Mouse (Mus musculus) heart, postnatal 0 days (tissue): ENCODE data around the gene Gm45844. TPM values are rescaled to one million over a fixed set of nuclear protein-coding genes. Genes with fewer than 3 reads are reported as not detected.
"Not testable (repeated sequence)": the region's sequence is repeated elsewhere in the genome, so short reads cannot be mapped to it uniquely, and the experiment has no call there.

Experiments
- ATAC-seq: fragments of 200-750 bp; cut with Nextera tagmentation; 2 replicates; pipeline ENCODE4 v1.8.0; 2017; ENCODE audit warnings: low read depth, moderate number of reproducible peaks, moderate library complexity; ENCODE audit not compliant: insufficient read depth
- DNase-seq: peaks from one replicate; pipeline ENCODE4 v3.0.0-alpha.2; 2016; ENCODE audit warnings: low spot score
- H3K27ac ChIP-seq: fragments of 300-500 bp; sonication (generic); 2 replicates; pipeline ENCODE4 v1.5.1; 2014; ENCODE audit warnings: low read depth, mild to moderate bottlenecking
- H3K27me3 ChIP-seq: fragments of 300-500 bp; sonication (generic); 2 replicates; pipeline ENCODE4 v1.6.1; 2014; ENCODE audit warnings: low read length, mixed read lengths; ENCODE audit not compliant: control insufficient read depth, insufficient read depth
- H3K36me3 ChIP-seq: fragments of 300-500 bp; sonication (generic); replicated peaks from 2 replicates; pipeline ENCODE4 v1.6.1; 2014; ENCODE audit warnings: low read length, mixed read lengths; ENCODE audit not compliant: control insufficient read depth, insufficient read depth
- H3K4me1 ChIP-seq: fragments of 300-500 bp; sonication (generic); 2 replicates; pipeline ENCODE4 v1.6.1; 2014; ENCODE audit warnings: antibody characterized with exemption; ENCODE audit not compliant: control insufficient read depth, insufficient read depth
- H3K4me2 ChIP-seq: fragments of 300-500 bp; sonication (generic); 2 replicates; pipeline ENCODE4 v1.6.1; 2014; ENCODE audit warnings: low read depth, mild to moderate bottlenecking, low read length, moderate library complexity
- H3K4me3 ChIP-seq: fragments of 300-500 bp; sonication (generic); 2 replicates; pipeline ENCODE4 v1.5.1; 2014; ENCODE audit warnings: low read depth, low read length
- H3K9ac ChIP-seq: fragments of 300-500 bp; sonication (generic); replicated peaks from 2 replicates; pipeline ENCODE4 v1.6.1; 2014; ENCODE audit warnings: low read depth, low read length, mixed read lengths
- H3K9me3 ChIP-seq: fragments of 300-500 bp; sonication (generic); replicated peaks from 2 replicates; pipeline ENCODE4 v1.6.1; 2016; ENCODE audit warnings: low read length; ENCODE audit not compliant: control insufficient read depth
- CTCF ChIP-seq: IDR thresholded peaks from 2 replicates; pipeline ENCODE4 v1.5.1; 2016; ENCODE audit warnings: antibody characterized with exemption, control low read depth, low read depth
- EP300 ChIP-seq: IDR thresholded peaks from 2 replicates; pipeline ENCODE4 v1.6.1; 2016; ENCODE audit warnings: antibody characterized with exemption, low read depth
- WGBS: fragments of 180-500 bp; shearing (Covaris S2); extraction: QIAGEN DNeasy Blood & Tissue Kit; methylation state at CpG from one replicate; pipeline ENCODE4 v1.1.7; 2014; 5-methylcytosine and 5-hydroxymethylcytosine counted together
- polyA plus RNA-seq: library from polyadenylated mRNA; unstranded; fragments of >200 nt; fragmentation: Nextera tagmentation; extraction: Ambion mirVana; gene quantifications from 2 replicates; pipeline ENCODE4 v1.2.1, GENCODE M21; 2015
- total RNA-seq: library from RNA; depleted of rRNA; stranded (reverse); fragments of >200 nt; gene quantifications from 2 replicates; pipeline ENCODE4 v1.2.3, GENCODE M21; 2014; ENCODE audit warnings: low replicate concordance; rRNA removed

Gene Gm45844
- total RNA-seq, result 1.8 TPM in 1 of 2 replicates, not detected in the other
- 1.7 and 2.4 TPM in 2 replicates for polyA plus RNA-seq

DNA sequence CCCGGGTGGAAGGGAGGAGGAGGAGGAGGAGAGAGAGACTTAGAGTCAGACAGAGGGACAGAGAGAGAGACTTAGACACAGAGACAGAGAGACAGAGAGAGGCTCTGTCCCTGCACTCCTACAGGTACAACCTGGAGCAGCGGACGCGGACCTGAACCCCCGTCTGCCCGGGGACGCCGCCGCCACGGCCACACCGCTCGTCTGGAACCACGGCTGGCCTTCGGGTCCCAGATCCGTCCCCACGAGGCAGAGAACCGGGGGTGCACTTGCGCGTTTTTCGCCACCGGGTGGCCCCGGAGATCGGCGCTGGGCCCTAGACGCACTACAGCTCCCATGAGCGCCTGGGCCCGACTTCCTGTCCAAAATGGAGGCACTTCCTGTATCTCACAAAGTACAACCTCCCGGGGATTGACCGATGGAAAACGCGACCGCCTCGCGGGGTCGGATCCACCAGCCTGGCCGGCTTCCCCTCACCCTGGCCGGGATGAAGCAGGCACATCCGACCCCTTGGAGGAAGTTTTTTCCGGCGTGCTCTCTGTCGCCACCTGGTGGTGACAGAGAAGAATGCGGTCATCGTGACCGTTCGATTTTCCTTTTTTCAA, at the start of gene Gm45844:
Gene Gm45844 (minus strand): TSS at position 324 of the 602 bp plus-strand sequence.
- peak; percentile 98 for ATAC-seq
- 30% methylated on average over 45 of the region's 45 CpGs for WGBS
- H3K27me3 ChIP-seq, result not testable (repeated sequence)

DNA sequence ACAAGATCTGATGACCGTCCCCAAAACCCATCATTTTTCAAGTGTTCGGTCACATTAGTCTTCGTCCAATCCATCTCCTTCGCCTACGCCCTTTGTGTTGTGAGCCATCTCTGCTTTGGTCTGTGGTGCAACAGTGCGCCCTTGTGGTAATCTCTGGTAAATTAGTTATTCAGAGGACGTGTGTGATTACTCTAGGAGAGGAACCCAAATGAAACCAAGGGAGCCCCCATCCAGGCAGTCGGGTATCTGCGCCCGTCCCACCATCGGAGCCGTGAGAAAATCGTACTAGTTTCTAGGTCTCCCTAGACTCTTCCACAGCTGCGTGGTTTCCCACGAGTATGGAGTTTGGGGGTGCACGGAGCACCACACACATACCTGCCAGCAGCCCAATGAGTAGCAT, 17.5 kb upstream of the Gm45844 start:
- ATAC-seq (no peak), DNase-seq (no peak)
- TF ChIP-seq CTCF, result peak; percentile 54
- no peak for TF ChIP-seq EP300
- peaks cover 49% of the 10 kb centered on the region for H3K36me3 ChIP-seq
- no peak overlapping the region for H3K27ac ChIP-seq
- WGBS, result 78% methylated on average over 16 of the region's 16 CpGs
- no peaks in the 10 kb centered on the region for H3K9me3 ChIP-seq
- H3K4me1 ChIP-seq, result no peaks in the 10 kb centered on the region
- H3K27me3 ChIP-seq, result no peaks in the 10 kb centered on the region
- no peak overlapping the region for H3K9ac ChIP-seq
- H3K4me3 ChIP-seq, result no peak overlapping the region
- no peak overlapping the region for H3K4me2 ChIP-seq

More for the DNA sequence above, at the start of gene Gm45844:
- Histone ChIP-seq H3K4me2 (peak within 1 kb of the TSS; percentile 45), H3K27ac (peak within 1 kb of the TSS; percentile 44), H3K4me3 (peak within 1 kb of the TSS; percentile 40), H3K9ac (0 out of 2 replicates have a peak within 1 kb of the TSS, but pooled peaks have one; percentile 13), H3K36me3 (peaks cover 11% of the 10 kb centered on the region)
- TF ChIP-seq CTCF, result peak; percentile 85
- not testable (repeated sequence) for H3K4me1 ChIP-seq, H3K9me3 ChIP-seq
- peak; percentile 27 for DNase-seq

DNA sequence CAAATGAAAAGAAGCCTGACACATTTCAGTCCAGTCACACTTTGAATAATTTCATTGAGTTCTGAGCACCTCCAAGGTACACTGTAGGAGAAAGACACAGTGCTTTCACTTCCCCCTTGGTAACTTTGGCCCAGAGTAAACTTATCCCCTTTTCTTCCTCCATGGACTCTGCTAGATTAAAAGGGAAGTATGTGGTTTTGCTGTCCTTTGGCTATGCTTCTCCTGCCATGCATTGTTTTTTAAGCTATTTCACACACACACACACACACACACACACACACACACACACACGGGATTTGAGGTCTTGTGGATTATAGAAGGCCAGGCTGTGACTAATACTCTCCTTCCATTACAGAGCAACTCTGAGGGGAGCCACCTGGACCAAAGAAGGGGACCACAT, 3.3 kb upstream of the Gm45844 start:
- ATAC-seq (no peak), DNase-seq (no peak)
- H3K4me1 ChIP-seq, result no peaks in the 10 kb centered on the region
- TF ChIP-seq EP300 (no peak), CTCF (no peak)
- no peaks in the 10 kb centered on the region for H3K27me3 ChIP-seq
- peaks cover 34% of the 10 kb centered on the region for H3K36me3 ChIP-seq
- WGBS, result 41% methylated on average over 1 of the region's 1 CpGs
- H3K9me3 ChIP-seq, result no peaks in the 10 kb centered on the region
- no peak overlapping the region for H3K27ac ChIP-seq
- no peak overlapping the region for H3K9ac ChIP-seq
- no peak overlapping the region for H3K4me2 ChIP-seq
- H3K4me3 ChIP-seq, result no peak overlapping the region

DNA sequence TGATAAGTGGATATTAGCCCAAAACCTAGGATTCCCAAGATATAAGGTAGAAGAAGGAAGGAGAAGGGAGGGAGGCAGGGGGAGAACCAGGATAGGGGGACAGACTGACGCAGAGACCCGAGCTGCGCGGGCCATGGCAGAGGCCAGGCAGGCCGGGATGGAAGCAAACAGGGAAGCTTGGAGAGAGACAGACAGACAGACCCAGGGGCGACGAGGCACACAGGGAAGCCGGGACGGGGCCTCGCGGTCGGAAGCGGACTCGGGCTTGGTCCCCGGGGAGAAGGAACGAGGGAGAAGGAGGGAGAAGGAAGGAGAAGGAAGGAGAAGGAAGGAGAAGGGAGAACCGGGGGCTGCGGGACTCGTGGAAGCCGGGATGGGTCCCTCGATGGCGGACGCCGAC, 533 bp downstream of the Gm45844 start:
- 66% methylated on average over 24 of the region's 24 CpGs for WGBS
- not testable (repeated sequence) for DNase-seq, H3K36me3 ChIP-seq, ATAC-seq, H3K27me3 ChIP-seq, H3K9me3 ChIP-seq, H3K4me1 ChIP-seq
- 0 out of 2 replicates have a peak overlapping the region, but pooled peaks have one; percentile 13 for H3K9ac ChIP-seq
- H3K4me3 ChIP-seq, result peak overlapping the region; percentile 40
- peak overlapping the region; percentile 45 for H3K4me2 ChIP-seq
- H3K27ac ChIP-seq, result peak overlapping the region; percentile 44

DNA sequence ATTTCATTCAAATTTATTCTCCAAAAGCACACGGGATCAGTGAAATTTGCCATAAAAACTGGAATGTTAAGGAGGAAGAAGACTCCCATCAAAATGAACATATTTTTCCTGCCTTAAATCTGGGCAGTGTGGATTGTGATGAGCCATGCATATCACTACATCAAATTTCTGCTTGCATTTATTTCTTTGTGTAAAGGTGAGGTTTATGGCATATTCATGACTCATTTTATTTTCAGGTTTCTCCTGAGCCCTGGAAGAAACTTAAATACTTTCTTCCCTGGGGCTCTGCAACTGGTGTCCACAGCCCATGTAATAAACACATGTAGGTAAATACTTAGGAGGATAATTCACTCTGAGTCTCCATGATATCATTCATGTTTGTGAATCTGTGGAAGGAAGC, 30.9 kb downstream of the Gm45844 start, which contains the start of gene Vmn2r29:
Gene Vmn2r29 (minus strand): TSS at position 101 of the 400 bp plus-strand sequence.
- no CpG with 5 or more reads among the region's 1 CpGs for WGBS
- H3K4me2 ChIP-seq, H3K4me3 ChIP-seq, DNase-seq, H3K9me3 ChIP-seq, H3K27me3 ChIP-seq, H3K9ac ChIP-seq, ATAC-seq, H3K27ac ChIP-seq, H3K4me1 ChIP-seq, H3K36me3 ChIP-seq: not testable (repeated sequence)

DNA sequence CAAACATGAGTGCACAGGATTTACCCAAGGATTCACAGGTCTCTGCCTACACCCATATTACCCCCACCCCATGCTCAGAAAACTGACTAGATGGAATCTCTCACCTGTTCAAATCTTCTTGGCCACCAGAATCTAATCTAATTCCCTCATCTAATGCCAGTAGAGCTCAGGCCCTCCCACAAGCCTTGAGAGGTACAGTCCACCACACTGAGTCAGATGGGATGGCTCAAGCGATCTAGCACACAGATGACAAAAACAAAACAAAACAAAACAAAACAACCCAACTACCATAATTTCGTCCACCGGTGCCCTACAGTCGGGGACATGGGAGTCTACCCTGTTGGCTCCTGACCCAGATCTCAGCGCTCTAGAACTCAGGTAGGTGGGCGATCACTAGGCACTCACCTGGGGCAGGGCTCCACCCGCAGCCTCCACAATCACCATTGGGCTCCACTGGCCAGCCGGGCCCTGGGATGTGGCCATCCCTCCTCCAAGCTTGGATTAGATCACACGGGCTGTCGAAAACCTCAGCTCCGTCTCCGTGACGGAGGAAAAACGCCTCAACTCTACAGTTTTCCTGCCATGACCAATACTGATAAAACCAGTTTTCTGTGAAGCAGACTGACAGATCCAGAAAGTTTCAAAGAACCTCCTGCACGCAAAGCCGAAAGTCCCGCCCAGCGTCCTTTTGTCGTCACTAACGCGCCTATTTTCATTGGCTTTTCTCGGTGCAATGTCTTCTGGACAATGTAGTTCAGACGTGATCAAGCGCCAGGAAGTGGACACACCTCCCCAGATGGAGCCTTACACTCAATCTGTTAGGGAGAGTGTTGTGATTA, 68.6 kb downstream of the Gm45844 start, which contains the start of gene Zfp772:
Gene Zfp772 (minus strand): TSS at position 686 of the 839 bp plus-strand sequence.
- WGBS, result under 1% methylated on average over 24 of the region's 24 CpGs
- not testable (repeated sequence) for H3K9me3 ChIP-seq, DNase-seq, H3K4me1 ChIP-seq, H3K36me3 ChIP-seq, ATAC-seq, H3K27ac ChIP-seq, H3K27me3 ChIP-seq
- H3K9ac ChIP-seq, result peak within 1 kb of the TSS; percentile 45
- peak within 1 kb of the TSS; percentile 57 for H3K4me2 ChIP-seq
- H3K4me3 ChIP-seq, result peak within 1 kb of the TSS; percentile 54
